Mouse (Mus musculus) forebrain, postnatal 0 days (tissue): ENCODE results near the gene Frmd4a. TPM values are rescaled to one million over a fixed set of nuclear protein-coding genes. Genes with fewer than 3 reads are reported as not detected.

ENCODE experiments used
- ATAC-seq: fragments of 200-750 bp; cut with Nextera tagmentation; 2 replicates; pipeline ENCODE4 v1.8.0; 2017; ENCODE audit warnings: mild to moderate bottlenecking, moderate library complexity
- DNase-seq: peaks from one replicate; pipeline ENCODE4 v3.0.0-alpha.2; 2015
- H3K27ac ChIP-seq: fragments of 300-500 bp; sonication (generic); 2 replicates; pipeline ENCODE4 v1.5.1; 2014; ENCODE audit warnings: low read depth, mild to moderate bottlenecking, antibody characterized with exemption, low read length, moderate library complexity, mixed read lengths
- H3K27me3 ChIP-seq: fragments of 300-500 bp; sonication (generic); 2 replicates; pipeline ENCODE4 v1.6.1; 2014; ENCODE audit warnings: mild to moderate bottlenecking, low read length, mixed read lengths; ENCODE audit not compliant: insufficient read depth
- H3K36me3 ChIP-seq: fragments of 300-500 bp; sonication (generic); 2 replicates; pipeline ENCODE4 v1.6.1; 2014; ENCODE audit warnings: mild to moderate bottlenecking, moderate library complexity; ENCODE audit not compliant: insufficient read depth
- H3K4me1 ChIP-seq: fragments of 300-500 bp; sonication (generic); 2 replicates; pipeline ENCODE4 v1.6.1; 2014; ENCODE audit warnings: antibody characterized with exemption; ENCODE audit not compliant: insufficient read depth
- H3K4me2 ChIP-seq: fragments of 300-500 bp; sonication (generic); 2 replicates; pipeline ENCODE4 v1.6.1; 2014; ENCODE audit warnings: low read depth, mild to moderate bottlenecking, moderate library complexity
- H3K4me3 ChIP-seq: fragments of 300-500 bp; sonication (generic); 2 replicates; pipeline ENCODE4 v1.5.1; 2014; ENCODE audit warnings: low read depth, low read length, mixed read lengths
- H3K9ac ChIP-seq: fragments of 300-500 bp; sonication (generic); 2 replicates; pipeline ENCODE4 v1.6.1; 2014; ENCODE audit warnings: mild to moderate bottlenecking
- H3K9me3 ChIP-seq: fragments of 300-500 bp; sonication (generic); 2 replicates; pipeline ENCODE4 v1.6.1; 2016; ENCODE audit warnings: low read length
- CTCF ChIP-seq: sonication (generic); IDR thresholded peaks from 2 replicates; pipeline ENCODE4 v1.5.1; 2016; ENCODE audit warnings: antibody characterized with exemption, control low read depth, low read depth
- WGBS: fragments of 180-500 bp; shearing (Covaris S2); extraction: QIAGEN DNeasy Blood & Tissue Kit; methylation state at CpG from one replicate; pipeline ENCODE4 v1.1.7; 2014; 5-methylcytosine and 5-hydroxymethylcytosine counted together
- polyA plus RNA-seq: library from polyadenylated mRNA; unstranded; fragments of >200 nt; fragmentation: Nextera tagmentation; extraction: Ambion mirVana; gene quantifications from 2 replicates; pipeline ENCODE4 v1.2.1, GENCODE M21; 2015
- total RNA-seq: library from RNA; depleted of rRNA; stranded (reverse); fragments of >200 nt; gene quantifications from 2 replicates; pipeline ENCODE4 v1.2.3, GENCODE M21; 2014

Gene Frmd4a
- total and polyA plus RNA-seq, 2 experiments from 2014 or later, result 43.8 to 74.5 TPM

DNA sequence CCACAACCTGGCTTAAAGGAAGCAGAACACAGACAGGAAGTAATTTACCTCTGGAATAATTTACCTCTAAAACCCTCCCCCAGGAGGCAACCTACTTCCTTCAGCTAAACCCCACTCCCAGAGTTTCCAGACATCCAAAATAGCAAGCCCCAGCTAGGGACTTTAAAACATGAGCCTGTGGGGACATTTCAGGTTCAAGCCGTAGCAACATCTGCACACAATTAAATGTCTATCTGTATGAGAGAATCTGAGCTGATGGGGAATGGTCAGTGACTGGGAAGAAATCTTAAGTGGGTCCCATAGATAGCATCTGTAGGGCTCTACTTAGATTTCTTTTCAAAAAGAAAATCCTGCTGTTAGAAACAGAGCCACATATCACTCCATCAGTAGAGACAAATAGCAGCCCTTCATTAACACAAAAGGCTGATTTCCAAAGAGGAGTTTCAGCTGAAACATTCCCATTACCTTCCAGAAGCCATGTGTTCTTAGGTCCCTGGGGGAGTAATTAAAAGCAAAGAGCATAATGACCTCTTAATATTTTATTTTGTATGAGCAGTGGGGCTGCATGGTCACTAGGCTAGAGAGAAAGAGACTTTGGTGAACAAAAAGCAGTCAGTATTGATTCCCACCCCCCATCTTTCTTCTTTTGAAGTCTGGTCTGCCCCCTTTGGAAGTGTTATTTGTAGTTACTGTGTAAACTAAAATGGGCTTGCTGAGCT, 505.4 kb downstream of the Frmd4a start:
- no peak for ATAC-seq
- Histone ChIP-seq H3K36me3 (no peaks in the 10 kb centered on the region), H3K27me3 (no peaks in the 10 kb centered on the region), H3K4me3 (no peak overlapping the region), H3K4me2 (no peak overlapping the region), H3K4me1 (no peaks in the 10 kb centered on the region), H3K9ac (no peak overlapping the region), H3K27ac (no peak overlapping the region), H3K9me3 (no peaks in the 10 kb centered on the region)
- DNase-seq, result no peak
- WGBS, result 32% methylated on average over 1 of the region's 1 CpGs
- TF ChIP-seq CTCF, result no peak

DNA sequence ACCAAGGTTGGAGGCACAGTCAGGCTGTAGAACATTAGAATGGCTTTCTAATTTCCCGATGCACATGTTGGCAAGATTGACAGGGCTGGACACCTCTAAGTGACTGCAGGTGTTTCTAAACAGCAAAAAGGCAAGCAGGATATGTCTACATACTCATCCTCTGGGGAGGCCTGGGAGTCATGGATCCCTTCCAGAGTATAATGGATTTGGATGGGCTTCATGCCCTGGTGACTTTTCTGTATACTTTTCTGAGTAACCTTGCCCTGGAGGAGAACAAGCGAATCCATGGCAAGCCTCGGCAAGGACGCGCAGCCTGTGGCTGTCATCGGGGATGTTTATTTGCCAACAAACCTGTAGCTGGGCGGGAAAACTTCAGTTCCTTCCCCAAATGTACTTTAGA, 509.6 kb downstream of the Frmd4a start:
- TF ChIP-seq CTCF, result no peak

DNA sequence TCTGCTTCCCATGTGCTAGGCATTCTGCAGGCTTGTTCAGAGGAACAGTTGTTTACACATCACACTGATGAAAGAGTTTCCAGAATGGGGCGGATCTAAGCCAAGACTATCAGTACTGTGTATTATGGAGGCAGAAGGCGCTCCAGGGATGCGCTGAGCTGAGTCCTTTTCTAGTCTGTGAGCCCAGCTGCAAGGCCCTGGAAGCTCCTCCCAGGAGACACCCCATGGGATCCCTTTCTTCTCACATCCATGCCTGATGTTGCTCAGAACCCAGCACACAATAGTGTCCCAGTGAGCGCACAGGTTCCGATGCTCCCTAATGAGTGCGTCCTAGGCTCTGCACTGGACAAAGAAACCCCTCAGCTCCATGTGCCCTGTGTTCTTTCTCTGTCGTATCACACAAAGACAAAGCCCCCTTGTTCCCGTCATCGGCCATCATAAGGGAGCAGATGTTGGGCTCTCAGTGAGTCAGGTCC, 511.8 kb downstream of the Frmd4a start:
- Histone ChIP-seq H3K9me3 (no peaks in the 10 kb centered on the region), H3K4me1 (no peaks in the 10 kb centered on the region), H3K9ac (no peak overlapping the region), H3K27ac (0 out of 2 replicates have a peak overlapping the region, but pooled peaks have one; percentile 16), H3K36me3 (peaks cover 36% of the 10 kb centered on the region), H3K4me2 (no peak overlapping the region), H3K4me3 (no peak overlapping the region), H3K27me3 (no peaks in the 10 kb centered on the region)
- WGBS, result 33% methylated on average over 9 of the region's 9 CpGs
- TF ChIP-seq CTCF, result no peak
- ATAC-seq (peak; percentile 92), DNase-seq (peak; percentile 64)

More for the DNA sequence above, 509.6 kb downstream of the Frmd4a start:
- no peak overlapping the region for H3K4me3 ChIP-seq
- no peaks in the 10 kb centered on the region for H3K27me3 ChIP-seq
- H3K9me3 ChIP-seq, result no peaks in the 10 kb centered on the region
- DNase-seq (no peak), ATAC-seq (no peak)
- H3K27ac ChIP-seq, result no peak overlapping the region
- H3K4me2 ChIP-seq, result no peak overlapping the region
- no peaks in the 10 kb centered on the region for H3K4me1 ChIP-seq
- H3K9ac ChIP-seq, result no peak overlapping the region
- H3K36me3 ChIP-seq, result peaks cover 22% of the 10 kb centered on the region
- WGBS, result 77% methylated on average over 7 of the region's 7 CpGs

DNA sequence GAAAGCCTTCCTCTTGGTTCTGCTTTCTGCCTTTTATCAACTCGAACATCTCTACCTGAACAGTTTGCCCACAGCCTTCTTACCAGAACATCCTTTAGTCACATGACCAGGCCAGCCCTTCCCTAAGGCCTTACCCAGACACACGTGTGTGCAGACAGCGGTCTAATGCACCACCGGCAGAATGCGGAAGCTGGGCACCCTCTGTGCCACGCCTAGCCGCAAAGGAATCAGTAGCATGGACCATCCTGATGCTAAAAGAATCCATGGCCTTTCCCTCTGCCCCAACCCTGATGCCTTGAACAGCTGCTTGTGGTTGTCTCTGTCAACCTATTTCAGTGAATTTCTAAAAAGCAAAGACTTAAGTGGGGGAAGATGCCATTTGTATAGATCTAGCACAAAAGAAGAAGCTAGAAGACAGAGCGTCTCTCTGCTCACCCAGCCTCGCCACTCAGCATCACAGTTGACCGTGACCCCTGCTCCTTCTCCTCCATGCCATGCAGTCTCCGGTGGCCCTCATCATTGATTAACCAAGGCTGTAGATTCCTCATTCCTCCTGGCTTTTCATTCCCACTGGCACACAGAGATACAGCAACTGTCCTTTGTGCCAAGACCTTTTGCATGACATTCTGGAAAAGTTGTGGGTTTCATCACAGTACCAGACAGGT, 514.1 kb downstream of the Frmd4a start:
- H3K4me3 ChIP-seq, result no peak overlapping the region
- DNase-seq (no peak), ATAC-seq (no peak)
- no peak overlapping the region for H3K9ac ChIP-seq
- no peak for TF ChIP-seq CTCF
- H3K36me3 ChIP-seq, result peaks cover 52% of the 10 kb centered on the region
- no peak overlapping the region for H3K4me2 ChIP-seq
- H3K27ac ChIP-seq, result no peak overlapping the region
- H3K4me1 ChIP-seq, result no peaks in the 10 kb centered on the region
- H3K27me3 ChIP-seq, result no peaks in the 10 kb centered on the region
- WGBS, result 93% methylated on average over 11 of the region's 11 CpGs
- no peaks in the 10 kb centered on the region for H3K9me3 ChIP-seq

DNA sequence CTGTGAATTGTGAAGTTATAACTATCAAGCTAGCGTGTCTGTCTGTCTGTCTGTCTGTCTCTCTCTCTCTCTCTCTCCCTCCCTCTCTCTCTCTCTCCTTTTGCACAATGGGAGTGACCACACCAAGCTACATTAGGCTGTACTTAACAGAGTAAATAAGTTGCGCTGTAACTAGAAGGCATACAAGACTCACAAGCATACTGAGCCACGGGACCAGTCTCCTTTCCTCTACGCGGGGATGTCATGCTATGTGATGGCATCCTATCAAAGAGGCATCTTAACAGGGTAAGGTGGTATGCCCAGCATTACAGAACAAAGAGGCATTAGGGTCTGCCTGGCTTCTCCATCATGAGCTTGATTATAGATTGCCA, 514.7 kb downstream of the Frmd4a start:
- ATAC-seq, result no peak
- Histone ChIP-seq H3K27me3 (no peaks in the 10 kb centered on the region), H3K27ac (no peak overlapping the region), H3K9ac (no peak overlapping the region), H3K4me1 (no peaks in the 10 kb centered on the region), H3K9me3 (no peaks in the 10 kb centered on the region), H3K4me3 (no peak overlapping the region), H3K4me2 (no peak overlapping the region), H3K36me3 (peaks cover 52% of the 10 kb centered on the region)
- 95% methylated on average over 5 of the region's 5 CpGs for WGBS
- no peak for TF ChIP-seq CTCF
- no peak for DNase-seq

DNA sequence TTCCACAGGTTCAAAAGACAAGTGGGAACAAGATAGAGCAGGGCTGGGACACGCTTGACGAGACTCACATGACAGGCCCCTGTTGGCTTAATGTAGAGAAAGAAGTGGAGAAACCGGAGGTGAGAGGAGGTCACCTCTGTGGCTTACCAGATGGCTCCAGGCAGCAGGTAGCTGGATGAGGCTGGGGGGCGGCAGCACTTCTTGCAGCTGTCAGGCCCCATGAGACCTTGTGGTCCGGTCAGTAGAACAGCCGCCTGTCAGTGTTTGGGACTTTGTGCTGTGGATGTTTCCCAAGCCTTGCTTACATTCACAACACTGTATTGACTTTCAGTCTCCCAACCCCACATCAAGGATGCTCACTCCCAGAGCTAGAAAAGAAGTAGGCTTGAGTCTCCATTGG, 515.4 kb downstream of the Frmd4a start:
- no peak for TF ChIP-seq CTCF
- Histone ChIP-seq H3K9me3 (no peaks in the 10 kb centered on the region), H3K27me3 (no peaks in the 10 kb centered on the region), H3K4me3 (no peak overlapping the region), H3K4me1 (no peaks in the 10 kb centered on the region), H3K27ac (no peak overlapping the region), H3K36me3 (peaks cover 55% of the 10 kb centered on the region), H3K4me2 (no peak overlapping the region), H3K9ac (no peak overlapping the region)
- 98% methylated on average over 6 of the region's 6 CpGs for WGBS
- DNase-seq, result no peak
- no peak for ATAC-seq

DNA sequence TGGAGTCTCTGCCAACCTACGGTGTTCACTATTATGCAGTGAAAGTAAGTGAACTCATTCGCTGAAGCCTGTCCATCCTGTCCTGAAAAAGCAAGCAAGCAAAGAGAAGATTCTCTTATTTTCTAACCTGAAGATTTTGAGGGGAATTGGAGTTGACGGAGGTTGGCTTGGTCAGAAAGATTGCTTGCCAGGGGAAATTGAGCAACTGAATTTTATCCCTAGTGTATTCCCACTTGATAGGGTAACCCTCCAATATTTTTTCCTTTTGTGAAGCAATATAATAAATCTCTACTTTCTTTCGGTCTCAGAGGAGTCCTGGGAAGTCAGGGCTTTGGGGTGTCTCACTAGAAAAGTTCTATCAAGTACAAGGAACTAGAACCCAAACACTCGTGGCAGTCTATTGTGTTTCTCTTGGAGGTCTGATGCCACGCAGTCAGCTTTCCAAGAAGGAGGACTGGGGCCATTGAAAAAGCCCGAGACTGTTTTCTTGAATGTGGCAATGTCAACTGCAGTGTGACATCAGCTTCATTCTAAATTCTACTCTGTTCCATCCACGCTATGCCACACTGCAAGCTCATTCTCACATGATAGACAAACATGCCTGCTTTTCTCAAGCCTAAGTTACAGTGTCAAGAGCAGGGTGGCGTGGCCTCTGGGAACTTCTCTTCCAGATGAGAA, 517.8 kb downstream of the Frmd4a start:
- Histone ChIP-seq H3K4me3 (no peak overlapping the region), H3K27ac (no peak overlapping the region), H3K9ac (no peak overlapping the region), H3K36me3 (peaks cover 52% of the 10 kb centered on the region), H3K9me3 (no peaks in the 10 kb centered on the region), H3K4me1 (no peaks in the 10 kb centered on the region), H3K4me2 (no peak overlapping the region), H3K27me3 (no peaks in the 10 kb centered on the region)
- 81% methylated on average over 9 of the region's 9 CpGs for WGBS
- DNase-seq (no peak), ATAC-seq (no peak)
- TF ChIP-seq CTCF, result no peak
